Mouse (Mus musculus): ENCODE data around the gene Ros1.
A peak's percentile ranks its signal among the peaks of the same experiment; 100 is the strongest.

Ros1 gene

DNA sequence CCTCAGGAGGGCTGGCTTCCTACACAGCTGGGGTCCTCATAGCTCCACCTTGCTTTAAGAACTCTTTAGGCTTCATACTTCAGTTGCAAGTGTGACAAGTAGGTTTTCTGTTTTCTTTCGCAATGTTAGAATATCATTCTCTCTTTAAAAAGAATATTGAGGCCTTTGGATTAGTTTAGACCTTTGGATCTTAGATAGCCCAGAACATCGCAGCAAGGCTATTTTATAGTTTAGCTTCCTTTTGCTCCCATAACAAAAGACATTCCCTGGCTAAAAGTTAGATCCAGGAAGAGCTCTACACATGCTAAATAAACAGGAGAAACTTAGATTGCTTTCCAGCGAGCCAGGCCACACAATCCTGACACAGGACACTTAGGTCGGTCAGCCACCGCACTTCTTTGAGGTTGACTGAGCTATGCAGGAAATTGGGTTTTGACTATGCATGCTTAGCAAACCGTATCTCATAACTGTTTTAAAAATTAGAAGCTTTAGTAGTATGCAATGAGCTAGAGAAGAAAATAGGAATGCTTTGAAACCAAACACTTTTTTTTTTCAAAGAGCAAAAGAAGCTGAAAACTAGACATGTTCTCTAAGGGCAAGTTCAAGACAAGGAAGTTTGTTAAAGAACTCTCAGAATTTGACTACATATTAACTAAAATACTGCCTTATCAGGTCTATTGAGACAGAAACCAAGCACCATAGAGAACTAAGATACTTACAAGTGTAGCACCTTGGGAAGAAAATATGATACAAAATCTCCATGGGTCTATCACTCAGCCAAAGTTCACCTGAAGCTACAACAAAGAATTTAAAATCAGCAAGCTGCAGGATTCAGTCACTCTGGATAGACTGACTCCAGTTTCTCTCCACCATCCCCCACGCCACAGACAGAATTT, at the start of gene Ros1:
Gene Ros1 (minus strand): TSS at position 288 of the 896 bp plus-strand sequence.
- DNase-seq, result no peak

GRCm38 (mm10) chr10:52242680-52243323, 47.8 kb upstream of the Ros1 start:
- DNase-seq, result no peak

DNA sequence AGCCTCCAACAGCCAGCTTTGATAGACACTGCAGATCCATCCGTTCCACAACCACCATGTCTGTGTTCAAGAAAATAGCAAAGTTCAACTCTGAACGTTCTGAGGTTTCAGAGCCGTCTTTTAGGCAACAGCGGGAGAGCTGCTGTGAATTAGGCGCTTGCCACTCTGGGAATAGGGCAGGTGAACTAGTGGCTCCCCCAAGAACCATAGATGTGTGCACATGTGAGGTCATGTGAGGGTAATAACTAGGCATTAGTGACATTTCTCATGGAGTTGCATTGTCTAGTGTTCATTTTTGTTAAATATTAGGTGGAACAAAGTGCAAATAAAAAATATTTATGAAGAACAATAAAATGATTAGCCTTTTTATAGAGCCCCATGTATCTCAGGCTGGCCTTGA, 47.0 kb upstream of the Ros1 start:
- no peak for DNase-seq

GRCm38 (mm10) chr10:52235461-52235860, 40.4 kb upstream of the Ros1 start:
- DNase-seq, result no peak

DNA sequence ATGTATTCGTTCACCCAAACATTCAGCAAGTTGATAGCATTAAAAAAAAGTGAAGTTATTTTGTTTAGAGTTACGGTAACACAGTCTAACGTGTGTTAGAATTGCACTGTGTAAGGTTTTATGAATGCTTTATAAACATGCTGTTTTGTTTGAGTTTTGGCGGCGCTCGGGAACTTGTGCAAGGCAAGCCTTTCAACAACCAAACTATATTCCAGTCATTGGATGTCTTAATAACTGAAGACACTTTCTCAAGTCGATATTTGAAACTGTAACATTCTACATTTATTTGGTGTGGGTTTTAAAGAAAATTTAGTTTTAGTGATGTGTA, 39.6 kb upstream of the Ros1 start:
- no peak for DNase-seq

DNA sequence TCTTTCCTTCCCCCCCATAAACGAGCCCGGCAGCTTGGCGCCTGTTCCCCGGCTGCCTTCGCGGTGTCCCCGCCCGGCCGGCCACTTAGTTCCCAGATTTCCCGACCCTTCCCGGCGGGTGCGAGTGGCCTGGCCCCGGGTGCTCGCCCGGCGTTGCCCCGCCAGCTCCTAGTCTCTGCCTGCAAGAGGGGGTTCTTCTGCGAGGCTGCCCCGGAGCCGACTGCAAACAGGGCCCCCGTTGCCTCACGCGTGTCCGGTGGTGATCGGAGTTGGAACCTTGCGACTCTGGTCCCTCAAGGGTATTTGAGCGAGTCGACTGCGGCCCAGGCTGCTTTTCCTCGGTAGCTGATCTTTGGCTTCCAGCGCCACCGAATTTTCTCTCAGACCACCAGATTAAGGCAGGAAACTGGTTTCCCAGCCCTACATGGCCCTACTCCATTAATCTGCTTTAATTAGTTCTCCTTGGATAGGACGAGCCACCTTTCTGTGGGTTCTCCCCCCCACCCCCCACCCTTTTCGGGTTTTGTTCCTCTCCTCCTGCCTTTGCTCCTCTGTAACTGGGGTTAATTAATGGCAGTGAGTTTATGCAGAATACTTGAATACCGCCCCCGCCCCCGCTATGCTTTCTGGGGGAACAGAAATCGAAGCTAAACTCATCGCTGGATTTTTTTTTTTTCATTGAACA, 39.1 kb upstream of the Ros1 start:
- DNase-seq, result peak; percentile 44 to 47

DNA sequence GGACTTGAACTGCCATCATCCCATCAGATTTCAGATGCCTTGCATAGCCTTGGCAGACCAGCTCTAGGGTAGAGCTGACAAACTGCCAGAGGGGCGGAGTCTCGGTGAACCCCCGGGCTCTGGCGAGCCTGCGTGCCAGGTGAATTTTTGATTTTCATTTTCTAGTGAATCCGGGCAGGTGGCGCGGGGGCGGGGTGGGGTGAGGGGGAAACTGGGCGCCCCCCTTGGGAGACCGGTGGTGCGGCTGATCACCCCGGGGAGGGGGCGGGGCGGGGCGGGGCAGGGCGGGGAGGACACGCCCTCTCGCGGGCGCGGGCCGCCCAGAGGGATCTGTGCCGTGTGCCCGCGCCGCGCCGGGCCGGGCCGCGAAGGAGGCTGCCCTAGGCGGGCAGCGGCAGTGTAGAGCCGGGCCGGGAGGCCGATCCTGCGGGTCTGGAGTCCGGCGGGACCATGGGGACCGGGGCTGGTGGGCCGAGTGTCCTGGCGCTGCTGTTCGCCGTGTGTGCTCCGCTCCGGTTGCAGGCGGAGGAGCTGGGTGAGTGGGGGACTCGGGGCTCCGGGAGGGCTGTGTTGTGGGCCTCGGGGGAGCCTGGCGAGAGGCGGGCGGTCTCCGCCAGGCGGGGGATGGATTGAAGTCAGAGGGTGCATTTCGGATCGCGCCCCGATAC, 38.4 kb upstream of the Ros1 start, which contains the start of gene Dcbld1:
Gene Dcbld1 (plus strand): TSS at position 319 of the 668 bp plus-strand sequence.
- peak; percentile 73 to 75 for DNase-seq

GRCm38 (mm10) chr10:52232196-52233176, 37.4 kb upstream of the Ros1 start:
- peak; percentile 33 to 34 for DNase-seq

GRCm38 (mm10) chr10:52219600-52219999, 24.6 kb upstream of the Ros1 start:
- no peak for DNase-seq

DNA sequence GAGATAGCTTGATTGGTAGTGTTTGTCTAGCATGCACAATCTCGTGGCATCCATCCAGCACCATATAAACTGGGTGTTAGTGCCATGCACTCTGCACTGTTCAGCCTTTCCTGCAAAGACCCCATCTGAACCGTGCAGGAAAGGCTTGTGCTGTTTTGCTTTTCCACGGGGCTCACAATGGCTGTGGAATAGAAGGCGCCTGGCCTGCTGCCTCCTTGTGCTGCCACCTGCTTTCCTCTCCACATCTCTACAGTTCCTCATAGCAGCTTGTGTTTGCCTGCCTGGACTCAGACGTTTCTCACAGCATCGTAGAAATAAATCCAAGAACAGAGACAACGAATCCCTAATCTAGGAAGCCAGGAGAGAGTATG, 22.5 kb upstream of the Ros1 start:
- DNase-seq, result peak in 1 of 2 experiments; percentile 8

GRCm38 (mm10) chr10:52216797-52217563, 21.9 kb upstream of the Ros1 start:
- peak; percentile 67 to 70 for DNase-seq

GRCm38 (mm10) chr10:52215267-52215818, 20.3 kb upstream of the Ros1 start:
- DNase-seq, result no peak

- no peak for DNase-seq
Observed at GRCm38 (mm10) chr10:52204006-52204405, 9.0 kb upstream of the Ros1 start.

GRCm38 (mm10) chr10:52185900-52186299, 9.1 kb downstream of the Ros1 start:
- no peak for DNase-seq

DNA sequence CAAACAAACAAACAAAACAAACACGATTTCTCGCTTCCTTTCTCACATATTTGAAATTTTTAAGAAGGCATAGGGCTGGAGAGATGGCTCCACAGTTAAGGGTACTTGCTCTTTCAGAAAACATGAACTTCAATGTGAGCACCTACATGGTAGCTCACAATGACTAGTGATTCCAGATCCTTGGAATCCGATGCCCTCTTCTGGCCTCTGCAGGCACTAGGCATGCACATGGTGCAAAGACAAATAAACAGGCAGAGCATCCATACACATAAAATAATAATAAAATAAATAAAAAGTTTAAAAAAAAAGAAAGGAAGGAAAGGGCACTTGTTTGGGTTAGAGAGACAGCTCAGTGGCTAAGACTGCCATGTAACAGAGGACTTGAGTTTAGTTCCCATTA, 12.2 kb downstream of the Ros1 start:
- no peak for DNase-seq

- no peak for DNase-seq
Observed at GRCm38 (mm10) chr10:52174376-52174775, 20.7 kb downstream of the Ros1 start.

DNA sequence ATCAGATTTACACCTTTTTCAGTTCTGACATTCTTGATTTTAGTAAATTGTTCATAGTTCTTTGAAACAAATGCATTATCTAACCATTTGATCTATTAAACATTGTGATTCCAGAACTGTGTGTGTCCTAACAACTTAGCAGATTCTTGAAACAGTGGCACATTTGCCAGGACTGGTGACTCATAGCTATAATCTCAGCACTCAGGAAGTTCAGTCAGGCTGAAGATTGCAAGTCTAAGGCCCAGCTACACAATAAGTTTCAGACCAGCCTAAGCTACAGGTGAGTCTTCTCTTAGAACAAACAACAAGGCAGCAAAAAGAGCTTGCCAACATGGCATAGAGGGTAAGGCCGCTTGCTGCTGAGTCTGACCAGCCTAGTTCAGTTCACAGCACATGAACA, 24.6 kb downstream of the Ros1 start:
- DNase-seq, result no peak

- DNase-seq, result no peak
Observed at GRCm38 (mm10) chr10:52169841-52170240, 25.2 kb downstream of the Ros1 start.

- DNase-seq, result no peak
Observed at GRCm38 (mm10) chr10:52165376-52165775, 29.7 kb downstream of the Ros1 start.

DNA sequence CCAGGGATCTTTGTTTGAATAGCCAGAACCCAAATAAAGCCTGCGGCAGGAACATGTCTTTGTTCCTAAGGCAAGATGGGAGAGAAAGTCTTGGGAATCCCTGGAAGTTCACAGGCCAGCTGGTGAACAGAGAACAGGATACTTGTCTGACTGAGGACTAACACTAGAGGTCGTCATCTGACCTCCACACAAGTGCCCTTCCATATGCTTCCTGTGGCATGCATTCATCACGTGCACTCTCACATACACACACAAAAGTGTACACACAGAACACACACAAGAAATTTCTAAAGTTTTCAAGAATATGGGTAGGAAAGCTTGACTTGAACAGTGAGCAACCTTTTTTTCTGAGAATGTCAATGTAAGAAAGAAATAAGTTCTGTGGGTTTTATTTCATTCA, 34.4 kb downstream of the Ros1 start:
- DNase-seq, result no peak

DNA sequence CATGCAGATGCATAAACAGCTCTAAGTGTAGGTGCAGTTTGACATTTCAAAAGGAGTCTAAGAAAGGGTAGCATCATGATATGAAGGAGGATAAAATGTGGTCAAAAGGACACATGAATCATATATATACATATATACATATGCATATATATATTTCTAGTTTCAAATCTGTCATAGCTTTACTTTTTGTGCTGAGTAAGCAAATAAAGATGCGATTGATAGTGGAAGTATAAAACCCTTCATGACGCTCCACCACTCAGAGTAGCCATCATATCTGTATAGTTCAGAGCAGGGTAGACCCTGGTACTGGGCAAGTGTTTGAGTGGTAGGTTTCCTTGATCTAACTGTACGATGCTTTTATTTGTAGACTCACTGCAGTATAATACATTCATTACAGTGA, 35.3 kb downstream of the Ros1 start:
- no peak for DNase-seq
